Mouse (Mus musculus): Measurements from ENCODE around the gene Traf4. TPM values are rescaled to one million over a fixed set of nuclear protein-coding genes. Genes with fewer than 3 reads are reported as not detected.

The Traf4 gene
- polyA plus RNA-seq, 1 experiment from 2014 or later: 181 TPM

DNA sequence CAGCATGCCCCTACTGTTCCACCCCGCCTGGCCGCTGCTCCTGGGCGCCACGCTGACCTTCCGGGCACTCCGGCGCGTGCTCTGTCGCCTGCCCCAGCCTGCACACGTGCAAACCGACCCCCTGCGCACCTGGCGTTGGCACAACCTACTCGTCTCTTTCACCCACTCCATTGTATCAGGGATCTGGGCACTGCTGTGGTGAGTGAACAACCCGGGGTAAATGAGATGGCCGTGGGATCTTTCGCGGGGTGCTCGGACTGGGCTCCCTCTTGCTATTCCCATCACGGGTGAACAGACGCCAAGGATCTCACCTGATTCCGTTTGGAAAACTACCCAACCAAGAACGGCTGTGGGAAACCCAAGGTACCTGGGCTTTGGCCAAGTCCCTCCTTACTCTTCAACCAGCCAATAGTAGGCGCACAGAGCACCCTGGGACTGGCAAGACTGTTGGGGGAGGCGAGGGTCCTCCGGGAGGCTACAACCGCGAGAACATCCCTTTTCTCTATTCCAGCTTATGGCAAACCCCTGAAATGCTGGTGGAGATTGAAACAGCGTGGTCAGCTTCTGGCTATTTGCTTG is 13.6 kb upstream of the Traf4 start:
- DNase-seq (ENCODE audit: low spot score): peak; percentile 68
- Histone ChIP-seq H3K36me3 (peaks cover 39% of the 10 kb centered on the region), H3K9me3 (replicated peaks) (no peaks in the 10 kb centered on the region), H3K27me3 (ENCODE audit: low read depth, poor library complexity, severe bottlenecking) (no peaks in the 10 kb centered on the region), H3K4me3 (peak overlapping the region; percentile 61), H3K4me1 (peaks cover 66% of the 10 kb centered on the region), H3K27ac (peak overlapping the region; percentile 90)
- 2% methylated on average over 29 of the region's 29 CpGs for WGBS

DNA sequence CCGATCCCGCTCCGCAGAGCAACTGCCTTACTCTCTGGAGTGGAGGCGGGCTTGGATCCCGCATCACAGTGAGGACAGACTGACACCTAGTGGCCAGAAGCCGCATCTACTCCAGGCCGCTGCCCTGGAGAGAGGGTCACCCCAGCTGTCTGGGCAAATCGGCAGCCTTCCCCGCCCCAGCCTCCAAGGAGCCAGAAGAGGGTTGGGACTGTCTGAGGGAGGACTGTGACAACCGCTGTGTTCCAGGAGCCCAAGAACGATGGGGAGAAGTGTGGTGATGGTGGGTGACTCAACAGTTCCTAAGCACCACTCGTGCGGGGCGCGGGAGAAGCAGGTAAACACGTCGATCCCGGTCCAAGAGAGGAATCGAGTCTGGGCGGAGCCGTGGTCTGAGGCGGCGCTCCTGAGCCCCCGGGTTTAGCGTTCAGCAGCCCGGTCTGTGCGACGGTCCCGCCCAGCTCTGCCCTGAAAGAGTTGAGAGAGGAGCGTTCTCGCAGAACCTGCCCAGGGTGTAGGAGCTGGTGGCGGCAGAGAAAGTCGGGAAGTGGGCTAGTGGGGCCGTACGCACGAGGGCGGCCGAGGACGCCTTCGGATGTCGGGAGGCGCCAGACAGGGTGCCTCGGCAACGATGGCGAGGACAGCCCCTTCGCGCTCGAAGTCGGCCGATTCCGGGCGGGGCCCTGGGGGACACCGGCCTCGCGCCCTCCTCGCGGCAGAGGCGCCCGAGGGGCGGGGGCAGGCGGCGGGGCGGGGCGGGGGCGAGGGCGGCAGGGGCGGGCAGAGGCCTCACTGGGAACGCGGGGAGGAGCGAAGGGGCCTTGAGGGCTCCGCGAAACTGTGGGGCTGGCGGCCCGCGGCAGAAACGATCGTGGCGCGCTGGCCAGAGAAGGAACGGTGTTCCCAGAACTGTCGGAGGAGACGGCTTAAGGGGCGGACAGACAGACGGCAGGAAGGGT is 12.8 kb upstream of the Traf4 start:
- under 1% methylated on average over 70 of the region's 84 CpGs for WGBS
- peaks cover 63% of the 10 kb centered on the region for H3K4me1 ChIP-seq

GRCm38 (mm10) chr11:78177437-78177836 is 12.0 kb upstream of the Traf4 start:
- peak overlapping the region; percentile 90 for H3K27ac ChIP-seq
- no peaks in the 10 kb centered on the region for H3K9me3 ChIP-seq (replicated peaks)
- peaks cover 43% of the 10 kb centered on the region for H3K36me3 ChIP-seq
- peak overlapping the region; percentile 61 for H3K4me3 ChIP-seq
- under 1% methylated on average over 10 of the region's 10 CpGs for WGBS
- no peak for DNase-seq (ENCODE audit: low spot score)
- H3K27me3 ChIP-seq (ENCODE audit: low read depth, poor library complexity, severe bottlenecking): no peaks in the 10 kb centered on the region
- peaks cover 63% of the 10 kb centered on the region for H3K4me1 ChIP-seq

More for the DNA sequence above, 12.8 kb upstream of the Traf4 start:
- peak; percentile 96 for DNase-seq (ENCODE audit: low spot score)
- Histone ChIP-seq H3K9me3 (replicated peaks) (no peaks in the 10 kb centered on the region), H3K4me3 (peak overlapping the region; percentile 61), H3K36me3 (peaks cover 39% of the 10 kb centered on the region), H3K27me3 (ENCODE audit: low read depth, poor library complexity, severe bottlenecking) (no peaks in the 10 kb centered on the region), H3K27ac (peak overlapping the region; percentile 90)

DNA sequence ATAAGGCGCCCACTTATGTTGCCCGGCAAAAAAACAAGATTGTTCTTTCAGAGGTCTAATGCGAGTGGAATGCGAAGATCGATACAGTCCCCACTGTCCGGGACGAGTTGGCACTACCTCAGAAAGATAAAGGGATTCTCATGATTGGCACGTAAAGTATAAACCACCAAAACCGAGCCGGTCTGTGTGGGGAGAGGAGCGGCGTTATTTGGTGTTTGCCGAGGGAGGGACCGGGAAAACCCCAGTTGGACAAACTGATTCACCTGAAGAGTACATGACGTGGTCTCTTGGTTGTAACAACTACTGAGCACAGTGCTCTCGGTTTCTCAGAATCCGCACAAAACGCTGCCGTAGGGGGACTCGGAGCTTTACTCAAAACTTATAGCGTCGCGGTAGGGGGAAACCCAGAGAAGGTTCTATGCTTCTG is 11.5 kb upstream of the Traf4 start:
- WGBS: under 1% methylated on average over 23 of the region's 23 CpGs
- DNase-seq (ENCODE audit: low spot score): no peak
- peaks cover 58% of the 10 kb centered on the region for H3K4me1 ChIP-seq
- peak overlapping the region; percentile 61 for H3K4me3 ChIP-seq
- H3K27ac ChIP-seq: peak overlapping the region; percentile 92
- no peaks in the 10 kb centered on the region for H3K27me3 ChIP-seq (ENCODE audit: low read depth, poor library complexity, severe bottlenecking)
- no peaks in the 10 kb centered on the region for H3K9me3 ChIP-seq (replicated peaks)
- peaks cover 43% of the 10 kb centered on the region for H3K36me3 ChIP-seq

- H3K36me3 ChIP-seq: peaks cover 42% of the 10 kb centered on the region
- peak within 1 kb of the TSS; percentile 61 for H3K4me3 ChIP-seq
- H3K4me1 ChIP-seq: peaks cover 53% of the 10 kb centered on the region
- H3K27me3 ChIP-seq (ENCODE audit: low read depth, poor library complexity, severe bottlenecking): no peaks in the 10 kb centered on the region
- no peaks in the 10 kb centered on the region for H3K9me3 ChIP-seq (replicated peaks)
- DNase-seq (ENCODE audit: low spot score): peak; percentile 91
- peak within 1 kb of the TSS; percentile 92 for H3K27ac ChIP-seq
- under 1% methylated on average over 32 of the region's 32 CpGs for WGBS
These were observed 11.0 kb upstream of the Traf4 start, which contains the start of the genes Nek8 and Tlcd1 for GRCm38 (mm10) chr11:78176402-78176862. Nek8 (minus strand) TSS chr11:78176675. Tlcd1 (plus strand) TSS chr11:78176711.

GRCm38 (mm10) chr11:78175771-78176401 is 10.5 kb upstream of the Traf4 start:
- H3K4me3 ChIP-seq: peak overlapping the region; percentile 61
- peak overlapping the region; percentile 92 for H3K27ac ChIP-seq
- H3K9me3 ChIP-seq (replicated peaks): no peaks in the 10 kb centered on the region
- H3K36me3 ChIP-seq: peaks cover 42% of the 10 kb centered on the region
- DNase-seq (ENCODE audit: low spot score): no peak
- no peaks in the 10 kb centered on the region for H3K27me3 ChIP-seq (ENCODE audit: low read depth, poor library complexity, severe bottlenecking)
- peaks cover 48% of the 10 kb centered on the region for H3K4me1 ChIP-seq
- WGBS: 8% methylated on average over 9 of the region's 10 CpGs

DNA sequence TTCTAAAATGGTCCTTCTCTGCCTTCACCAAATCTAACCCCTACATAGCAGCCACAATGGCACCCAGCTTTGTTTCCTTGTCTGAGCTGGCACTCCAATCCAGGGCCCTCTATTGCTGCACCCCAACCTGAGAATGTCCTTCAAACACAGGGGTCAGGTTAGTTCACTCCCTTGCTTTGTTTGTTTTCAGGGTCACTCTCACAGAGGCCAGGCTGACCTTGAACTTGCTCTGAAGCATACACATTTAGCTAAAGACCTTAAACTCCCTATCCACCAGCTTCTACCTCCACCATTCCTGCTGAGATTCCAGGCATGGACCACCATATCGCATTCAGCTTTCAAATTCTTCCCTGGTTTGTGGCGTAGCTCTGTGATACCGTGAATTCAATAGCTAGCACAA is 9.1 kb upstream of the Traf4 start:
- Histone ChIP-seq H3K9me3 (replicated peaks) (no peaks in the 10 kb centered on the region), H3K27ac (no peak overlapping the region), H3K4me1 (peaks cover 34% of the 10 kb centered on the region), H3K27me3 (ENCODE audit: low read depth, poor library complexity, severe bottlenecking) (no peaks in the 10 kb centered on the region), H3K36me3 (peaks cover 37% of the 10 kb centered on the region), H3K4me3 (no peak overlapping the region)
- 95% methylated on average over 3 of the region's 3 CpGs for WGBS
- no peak for DNase-seq (ENCODE audit: low spot score)

DNA sequence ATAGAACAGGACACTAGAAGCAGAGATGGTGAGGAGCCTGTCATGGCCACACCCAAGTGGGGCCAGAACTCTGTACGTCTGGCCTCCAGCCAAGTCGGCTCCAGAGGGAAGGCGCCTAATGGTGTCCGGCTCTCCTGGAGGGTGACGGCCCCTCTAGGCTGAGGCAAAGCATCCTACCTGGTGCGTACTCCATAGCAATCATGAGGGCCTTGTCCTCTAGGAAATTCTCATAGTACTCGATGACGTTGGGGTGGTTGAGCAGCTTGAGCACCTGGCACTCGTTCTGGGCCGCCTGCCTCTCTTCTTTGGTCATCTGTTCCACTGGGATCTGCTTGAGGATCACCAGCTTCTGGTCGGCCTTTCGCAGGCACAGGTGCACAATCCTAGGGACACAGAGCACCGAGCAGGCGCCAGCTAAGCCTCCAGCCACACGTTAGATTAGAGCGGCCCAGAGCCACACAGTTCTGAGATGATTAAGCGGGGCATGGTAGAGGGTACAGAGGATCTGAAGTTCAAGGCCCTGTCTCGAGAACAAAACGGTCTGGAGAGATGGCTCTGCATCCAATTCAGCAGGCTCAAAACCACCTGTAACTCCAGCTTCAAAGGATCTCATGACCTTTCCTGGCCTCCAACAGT is 7.5 kb upstream of the Traf4 start:
- no peaks in the 10 kb centered on the region for H3K27me3 ChIP-seq (ENCODE audit: low read depth, poor library complexity, severe bottlenecking)
- no peaks in the 10 kb centered on the region for H3K9me3 ChIP-seq (replicated peaks)
- no peak overlapping the region for H3K4me3 ChIP-seq
- peaks cover 28% of the 10 kb centered on the region for H3K36me3 ChIP-seq
- H3K4me1 ChIP-seq: peaks cover 23% of the 10 kb centered on the region
- DNase-seq (ENCODE audit: low spot score): no peak
- no peak overlapping the region for H3K27ac ChIP-seq
- 87% methylated on average over 19 of the region's 19 CpGs for WGBS

- Histone ChIP-seq H3K36me3 (peaks cover 35% of the 10 kb centered on the region), H3K4me3 (no peak overlapping the region), H3K27me3 (ENCODE audit: low read depth, poor library complexity, severe bottlenecking) (0 out of 2 replicates have a peak, but pooled peaks cover 3% of the 10 kb centered on the region), H3K27ac (no peak overlapping the region), H3K4me1 (peaks cover 17% of the 10 kb centered on the region), H3K9me3 (replicated peaks) (no peaks in the 10 kb centered on the region)
- no peak for DNase-seq (ENCODE audit: low spot score)
- WGBS: 81% methylated on average over 16 of the region's 16 CpGs
These were observed 6.8 kb upstream of the Traf4 start for GRCm38 (mm10) chr11:78172034-78172747.

GRCm38 (mm10) chr11:78171328-78171727 is 5.9 kb upstream of the Traf4 start:
- Histone ChIP-seq H3K36me3 (peaks cover 36% of the 10 kb centered on the region), H3K27me3 (ENCODE audit: low read depth, poor library complexity, severe bottlenecking) (0 out of 2 replicates have a peak, but pooled peaks cover 4% of the 10 kb centered on the region), H3K9me3 (replicated peaks) (no peaks in the 10 kb centered on the region), H3K4me3 (no peak overlapping the region), H3K4me1 (peaks cover 17% of the 10 kb centered on the region), H3K27ac (no peak overlapping the region)
- WGBS: 85% methylated on average over 4 of the region's 4 CpGs
- no peak for DNase-seq (ENCODE audit: low spot score)

DNA sequence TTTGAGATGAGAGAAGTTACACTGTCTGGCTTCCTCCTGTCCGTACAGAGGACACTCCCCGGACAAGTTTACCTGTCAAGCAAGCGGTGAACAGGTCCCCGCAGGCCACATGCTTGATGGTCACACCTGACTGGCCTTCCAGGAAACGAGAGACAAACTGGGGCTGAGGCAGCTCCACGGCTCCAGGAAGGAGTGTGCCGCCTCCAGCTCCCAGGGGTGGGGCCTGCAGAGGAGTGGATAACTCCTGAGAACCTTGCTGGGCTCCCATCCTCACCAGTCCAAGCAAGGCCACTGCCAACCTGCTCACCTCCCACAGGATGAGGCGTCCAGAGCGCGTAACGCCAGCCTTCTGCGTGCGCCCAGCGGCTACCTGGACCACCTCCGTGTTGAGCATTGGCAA is 4.9 kb upstream of the Traf4 start:
- no peak overlapping the region for H3K27ac ChIP-seq
- H3K4me1 ChIP-seq: peaks cover 21% of the 10 kb centered on the region
- 92% methylated on average over 15 of the region's 15 CpGs for WGBS
- DNase-seq (ENCODE audit: low spot score): no peak
- H3K36me3 ChIP-seq: peaks cover 36% of the 10 kb centered on the region
- H3K4me3 ChIP-seq: no peak overlapping the region
- H3K9me3 ChIP-seq (replicated peaks): no peaks in the 10 kb centered on the region
- 0 out of 2 replicates have a peak, but pooled peaks cover 4% of the 10 kb centered on the region for H3K27me3 ChIP-seq (ENCODE audit: low read depth, poor library complexity, severe bottlenecking)

Data from limb, embryonic 10.5 days (tissue).